Mouse (Mus musculus) CH12.LX (cell line): ENCODE measurements around the gene Rundc3a.

Experiments
- CTCF ChIP-seq, 2 experiments: IDR thresholded peaks in 1 of 2; conservative IDR thresholded peaks in 1 of 2; 2 replicates each; pipeline ENCODE4 v1.5.1; 2011 to 2012; ENCODE audit warnings: low read depth in 2 of 2, low read length in 2 of 2, improper control_type of control experiment in 1 of 2, inconsistent platforms in 1 of 2, mild to moderate bottlenecking in 1 of 2, moderate library complexity in 1 of 2
- KAT2A ChIP-seq: IDR thresholded peaks from 2 replicates; pipeline ENCODE4 v1.6.1; 2012; ENCODE audit warnings: low read length, improper control_type of control experiment, inconsistent platforms; ENCODE audit not compliant: insufficient replicate concordance
- MYC ChIP-seq: IDR thresholded peaks from 2 replicates; pipeline ENCODE4 v1.6.1; 2011; ENCODE audit warnings: low read depth, mild to moderate bottlenecking, improper control_type of control experiment, low read length
- NRF1 ChIP-seq: IDR thresholded peaks from 2 replicates; pipeline ENCODE4 v1.6.1; 2014; ENCODE audit warnings: low read depth, mild to moderate bottlenecking, inconsistent platforms, low read length, improper control_type of control experiment, moderate library complexity
- POLR2A ChIP-seq: IDR thresholded peaks from 2 replicates; pipeline ENCODE4 v1.6.1; 2011; ENCODE audit warnings: low read depth, mild to moderate bottlenecking, improper control_type of control experiment, low read length
- TCF12 ChIP-seq: IDR thresholded peaks from 2 replicates; pipeline ENCODE4 v1.6.1; 2014; ENCODE audit warnings: low read depth, mild to moderate bottlenecking, inconsistent platforms, low read length, improper control_type of control experiment
- ZKSCAN1 ChIP-seq: IDR thresholded peaks from 2 replicates; pipeline ENCODE4 v1.6.1; 2012; ENCODE audit warnings: low read depth, inconsistent platforms, low read length, improper control_type of control experiment, borderline replicate concordance

GRCm38 (mm10) chr11:102448327-102448726 lies 55.1 kb downstream of the Rundc3a start:
- TF ChIP-seq TCF12 = no peak
- no peak for TF ChIP-seq NRF1
- TF ChIP-seq CTCF (conservative IDR thresholded peaks at IDR 0.05 in 1 of 2, IDR thresholded peaks at IDR 0.05 in 1 of 2; ENCODE audit: low read depth in 2 of 2, low read length in 2 of 2) = no peak
- TF ChIP-seq POLR2A = no peak
- no peak for TF ChIP-seq KAT2A
- TF ChIP-seq MYC = no peak
- TF ChIP-seq ZKSCAN1 = no peak
